Mouse (Mus musculus) liver, adult (tissue): ENCODE measurements around the gene Grin2a.
A peak's percentile ranks its signal among the peaks of the same experiment; 100 is the strongest.

Source experiments
- GATA4 ChIP-seq: IDR thresholded peaks from 2 replicates; pipeline ENCODE4 v1.6.1; 2014; ENCODE audit warnings: mild to moderate bottlenecking, low read length; ENCODE audit not compliant: insufficient replicate concordance

Gene Grin2a

GRCm38 (mm10) chr16:9680572-9680971 is 314.8 kb downstream of the Grin2a start:
- peak; percentile 63 for TF ChIP-seq GATA4

GRCm38 (mm10) chr16:9679994-9680393 is 315.4 kb downstream of the Grin2a start:
- no peak for TF ChIP-seq GATA4

GRCm38 (mm10) chr16:9678750-9679149 is 316.6 kb downstream of the Grin2a start:
- TF ChIP-seq GATA4, result no peak

GRCm38 (mm10) chr16:9672390-9672789 is 323.0 kb downstream of the Grin2a start:
- TF ChIP-seq GATA4, result no peak

GRCm38 (mm10) chr16:9671222-9671621 is 324.1 kb downstream of the Grin2a start:
- TF ChIP-seq GATA4, result no peak

- no peak for TF ChIP-seq GATA4
Observed at GRCm38 (mm10) chr16:9670750-9671161, 324.6 kb downstream of the Grin2a start.

GRCm38 (mm10) chr16:9665896-9666295 is 329.5 kb downstream of the Grin2a start:
- no peak for TF ChIP-seq GATA4

GRCm38 (mm10) chr16:9664060-9664459 is 331.3 kb downstream of the Grin2a start:
- TF ChIP-seq GATA4, result no peak

GRCm38 (mm10) chr16:9663508-9663907 is 331.9 kb downstream of the Grin2a start:
- TF ChIP-seq GATA4, result no peak

GRCm38 (mm10) chr16:9625652-9626444 is 369.5 kb downstream of the Grin2a start:
- no peak for TF ChIP-seq GATA4

- TF ChIP-seq GATA4, result no peak
Observed at GRCm38 (mm10) chr16:9624346-9624745, 371.0 kb downstream of the Grin2a start.

GRCm38 (mm10) chr16:9618206-9618605 is 377.2 kb downstream of the Grin2a start:
- no peak for TF ChIP-seq GATA4

- TF ChIP-seq GATA4, result no peak
Observed at GRCm38 (mm10) chr16:9617215-9617614, 378.1 kb downstream of the Grin2a start.

- TF ChIP-seq GATA4, result no peak
Observed at GRCm38 (mm10) chr16:9616807-9617206, 378.6 kb downstream of the Grin2a start.

- TF ChIP-seq GATA4, result no peak
Observed at GRCm38 (mm10) chr16:9607432-9607831, 387.9 kb downstream of the Grin2a start.

GRCm38 (mm10) chr16:9603983-9604382 is 391.4 kb downstream of the Grin2a start:
- no peak for TF ChIP-seq GATA4

GRCm38 (mm10) chr16:9602579-9602978 is 392.8 kb downstream of the Grin2a start:
- TF ChIP-seq GATA4, result no peak
